Mouse (Mus musculus): ENCODE measurements around the gene Ncor2. TPM values are rescaled to one million over a fixed set of nuclear protein-coding genes. Genes with fewer than 3 reads are reported as not detected.
"Not testable (repeated sequence)": the region's sequence is repeated elsewhere in the genome, so short reads cannot be mapped to it uniquely, and the experiment has no call there.

The Ncor2 gene
- polyA plus RNA-seq (2017; shearing (Covaris generic)), result 1 to 10 TPM; 4.0 to 6.1 TPM

DNA sequence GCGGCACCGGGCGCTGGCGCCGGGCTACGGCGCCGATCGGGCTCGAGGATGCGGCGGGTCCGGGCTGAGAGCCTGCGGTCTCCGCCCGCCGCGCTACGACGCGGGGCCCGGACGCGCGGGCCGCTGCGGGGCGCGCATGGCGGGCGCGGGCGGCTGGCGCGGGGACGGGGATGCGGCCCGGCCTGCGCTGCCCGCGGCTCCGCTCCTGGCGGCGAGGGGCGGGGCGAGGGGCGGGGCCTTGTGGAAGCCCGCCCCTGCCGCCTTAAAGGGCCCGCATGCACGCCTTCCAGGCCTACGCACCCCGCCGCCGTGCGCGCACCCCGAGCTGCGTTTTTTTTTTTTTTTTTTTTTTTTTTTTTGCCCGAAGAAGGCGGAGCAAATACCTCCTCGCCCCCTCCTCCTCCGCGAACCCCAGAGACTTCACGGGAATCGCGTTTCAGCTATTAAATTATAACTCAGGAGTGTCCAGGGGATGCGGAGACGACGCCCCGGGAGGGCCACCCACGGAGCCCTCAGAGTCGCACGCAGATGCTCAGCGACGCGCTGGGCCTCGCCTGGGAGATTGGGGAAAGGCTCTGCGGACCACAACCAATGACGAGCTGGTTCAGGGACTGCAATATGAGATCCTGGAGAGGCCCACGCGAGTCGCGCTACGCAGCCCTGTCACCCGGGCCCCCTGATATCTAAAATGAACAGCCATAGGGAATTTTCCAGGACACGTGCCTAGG lies at the start of gene Ncor2:
Ncor2 (minus strand) TSS at position 213 of the 728 bp plus-strand sequence.
- peak; percentile 59 for ATAC-seq

DNA sequence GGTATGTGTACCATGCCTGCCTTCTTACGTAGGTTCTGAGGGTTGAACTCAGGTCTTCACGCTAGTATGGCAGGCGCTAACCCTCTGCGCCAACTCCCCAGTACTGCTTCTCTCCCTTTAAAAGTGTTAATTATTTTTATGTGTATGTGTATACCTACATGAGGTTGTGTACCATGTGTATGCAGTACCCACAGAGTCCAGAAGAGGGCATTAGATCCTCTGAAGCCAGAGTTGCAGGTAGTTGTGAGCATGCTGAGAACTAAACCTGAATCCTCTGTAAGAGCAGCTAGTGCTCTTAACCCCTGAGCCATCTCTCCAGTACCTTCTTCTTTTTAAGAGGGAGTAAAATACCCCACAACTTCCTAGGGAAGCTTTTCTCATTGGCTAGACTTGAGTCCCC lies 48.7 kb upstream of the Ncor2 start:
- no peak for ATAC-seq

GRCm38 (mm10) chr5:125226229-125226634 lies 47.2 kb upstream of the Ncor2 start:
- ATAC-seq, result no peak

GRCm38 (mm10) chr5:125224925-125225324 lies 45.9 kb upstream of the Ncor2 start:
- ATAC-seq, result no peak

DNA sequence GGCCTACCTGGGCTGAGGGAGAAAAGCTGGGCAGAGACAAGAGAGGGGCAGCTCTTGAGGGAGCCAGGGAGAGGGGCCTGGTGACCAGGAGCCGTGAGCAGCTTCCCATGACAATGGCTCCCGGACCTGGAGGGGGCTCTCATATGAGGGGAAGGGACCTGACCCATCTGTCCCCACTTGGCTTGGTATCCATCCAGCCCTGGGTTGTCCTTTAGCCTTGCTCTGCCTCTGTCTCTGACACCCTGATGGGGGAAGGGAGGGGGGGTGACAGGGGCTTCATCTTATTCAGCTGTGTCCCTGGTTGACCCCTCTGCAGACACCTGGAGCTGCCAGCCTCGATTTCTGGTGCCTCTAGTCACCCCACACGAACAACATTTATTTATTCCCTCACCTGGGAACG lies 44.9 kb upstream of the Ncor2 start:
- ATAC-seq, result no peak

DNA sequence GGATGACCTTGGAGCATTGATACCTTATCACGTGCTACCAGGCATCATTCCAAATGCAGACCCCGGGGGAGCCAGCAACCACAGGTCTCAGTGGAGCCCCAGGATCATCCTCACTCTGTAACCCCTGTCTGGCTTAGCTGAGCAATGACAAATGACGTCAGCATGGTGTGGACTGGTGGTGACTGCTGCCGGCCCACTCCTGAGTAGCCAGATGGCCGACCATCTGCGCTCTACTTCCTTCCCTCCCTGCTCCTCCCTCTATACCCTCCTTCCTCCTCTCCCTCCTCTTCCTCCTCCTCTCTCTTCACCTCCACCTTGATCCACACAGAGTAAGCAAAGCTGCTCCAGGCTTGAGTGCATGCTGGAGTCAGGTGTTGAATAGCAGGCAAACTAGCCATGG lies 43.7 kb upstream of the Ncor2 start:
- ATAC-seq, result no peak

- no peak for ATAC-seq
Measured at GRCm38 (mm10) chr5:125221868-125222267, 42.8 kb upstream of the Ncor2 start.

GRCm38 (mm10) chr5:125217426-125218170 lies 38.6 kb upstream of the Ncor2 start:
- no peak for ATAC-seq

DNA sequence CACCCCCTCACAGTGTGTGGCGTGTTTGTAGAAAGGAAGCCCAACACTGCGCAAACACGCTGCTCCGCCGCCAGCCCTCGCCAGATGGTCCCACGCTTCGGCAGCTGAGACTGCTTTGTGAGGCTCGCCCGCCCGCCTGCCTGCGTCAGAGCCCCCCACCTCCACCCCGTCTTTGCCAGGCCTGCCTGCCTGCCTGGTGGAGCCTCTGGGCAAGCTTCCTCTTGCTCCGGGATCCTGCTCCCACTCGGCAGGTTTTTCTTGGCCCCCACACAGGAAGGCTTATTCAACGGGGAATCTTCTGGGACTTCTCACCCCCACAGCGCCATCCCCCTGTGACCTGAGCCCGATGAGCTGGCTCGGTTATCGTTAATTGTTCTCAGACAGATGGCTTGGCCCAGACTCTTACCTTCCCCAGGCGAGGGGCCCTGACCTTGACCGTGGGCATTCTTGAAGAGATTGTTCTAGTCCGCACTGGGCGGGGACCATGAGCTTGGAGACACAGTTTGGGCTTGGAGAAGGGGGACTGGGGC lies 37.0 kb upstream of the Ncor2 start:
- ATAC-seq, result no peak

DNA sequence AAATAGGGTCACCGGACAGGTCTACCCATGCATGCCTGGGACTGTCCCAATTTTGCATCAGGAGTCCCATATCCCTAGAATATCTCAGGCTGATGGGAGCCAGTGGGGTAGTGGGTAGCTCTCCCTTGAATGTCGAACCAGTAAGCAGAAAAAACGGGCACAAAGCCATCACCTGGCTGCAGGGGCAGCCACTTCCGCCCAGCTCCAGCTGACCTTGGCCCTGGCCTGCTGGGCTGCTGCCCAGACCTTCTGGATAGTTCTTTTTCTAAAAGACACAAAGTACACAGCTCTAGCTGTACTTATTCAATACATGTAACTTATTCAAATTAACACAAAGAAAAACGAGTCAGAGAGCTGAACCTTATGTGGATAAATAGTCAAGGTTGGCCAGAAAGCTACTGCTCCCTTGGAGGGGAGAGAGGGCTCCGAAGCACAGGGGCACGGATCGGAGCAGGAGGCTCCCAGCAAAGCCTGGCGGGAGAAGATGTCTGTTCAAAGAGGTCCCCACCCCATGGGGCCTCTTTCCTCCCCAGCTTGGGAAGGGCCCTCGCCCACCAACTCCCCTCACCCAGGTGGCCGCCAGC lies 36.4 kb upstream of the Ncor2 start:
- no peak for ATAC-seq

DNA sequence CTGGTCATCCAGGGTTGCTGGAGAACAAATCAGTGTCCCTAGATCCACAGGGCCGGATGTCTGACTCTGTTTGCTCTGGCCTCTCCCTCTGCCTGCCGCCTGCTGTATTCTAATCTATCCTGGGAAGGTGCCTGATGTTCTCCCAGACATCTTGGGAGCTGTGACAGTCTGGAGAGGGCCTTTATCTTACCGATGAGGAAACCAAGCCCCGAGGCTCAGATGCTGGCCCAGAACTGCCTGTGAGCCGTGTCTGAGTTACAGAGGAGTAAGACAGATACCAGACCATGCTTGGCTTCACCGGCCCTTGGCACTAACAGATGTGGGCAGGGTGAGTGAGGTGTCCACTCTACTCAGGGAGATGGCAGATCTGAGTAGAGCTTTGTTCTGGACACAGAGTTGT lies 35.0 kb upstream of the Ncor2 start:
- no peak for ATAC-seq

GRCm38 (mm10) chr5:125204910-125205309 lies 25.9 kb upstream of the Ncor2 start:
- not testable (repeated sequence) for ATAC-seq

- ATAC-seq, result no peak
Measured at GRCm38 (mm10) chr5:125204199-125204815, 25.3 kb upstream of the Ncor2 start.

DNA sequence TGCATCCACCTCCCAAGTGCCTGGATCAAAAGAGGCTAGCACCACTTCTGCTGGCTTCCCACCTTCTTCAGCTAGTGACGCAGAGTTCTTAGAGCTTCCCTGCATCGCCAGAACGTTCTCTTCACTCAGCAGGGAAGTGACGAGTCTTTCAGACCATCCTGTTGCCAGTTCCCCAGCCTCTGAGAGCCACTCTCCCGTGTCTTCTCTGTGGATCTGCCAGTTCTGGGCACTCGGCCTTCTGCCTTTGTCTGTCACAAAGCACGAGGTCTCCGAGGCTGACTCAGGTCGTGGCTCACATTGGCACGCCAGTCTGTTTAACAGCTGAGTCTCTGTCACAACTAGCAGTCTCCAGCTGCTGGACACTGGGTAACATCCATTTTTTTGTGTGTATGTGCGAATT lies 24.7 kb upstream of the Ncor2 start:
- no peak for ATAC-seq

GRCm38 (mm10) chr5:125203099-125203498 lies 24.1 kb upstream of the Ncor2 start:
- ATAC-seq, result no peak

DNA sequence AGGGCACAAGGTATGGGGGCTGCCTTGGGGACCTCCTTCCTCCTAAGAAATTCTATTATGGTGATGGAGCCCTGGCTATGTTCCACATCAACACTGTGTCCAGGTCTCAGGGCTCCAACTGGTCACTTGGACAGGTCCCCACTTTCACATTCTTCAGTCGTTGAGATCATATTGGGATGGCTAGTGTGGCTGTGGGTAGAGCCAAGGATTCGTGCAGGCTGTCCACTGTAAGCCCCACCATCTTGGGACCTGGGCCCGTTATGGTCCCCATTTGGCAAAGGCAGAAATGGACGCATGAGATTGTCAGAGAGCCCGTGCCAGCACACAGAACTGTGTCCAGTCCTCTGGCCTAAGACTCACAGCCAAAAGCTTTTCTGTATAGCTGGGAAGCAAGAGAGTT lies 23.1 kb upstream of the Ncor2 start:
- ATAC-seq, result no peak

DNA sequence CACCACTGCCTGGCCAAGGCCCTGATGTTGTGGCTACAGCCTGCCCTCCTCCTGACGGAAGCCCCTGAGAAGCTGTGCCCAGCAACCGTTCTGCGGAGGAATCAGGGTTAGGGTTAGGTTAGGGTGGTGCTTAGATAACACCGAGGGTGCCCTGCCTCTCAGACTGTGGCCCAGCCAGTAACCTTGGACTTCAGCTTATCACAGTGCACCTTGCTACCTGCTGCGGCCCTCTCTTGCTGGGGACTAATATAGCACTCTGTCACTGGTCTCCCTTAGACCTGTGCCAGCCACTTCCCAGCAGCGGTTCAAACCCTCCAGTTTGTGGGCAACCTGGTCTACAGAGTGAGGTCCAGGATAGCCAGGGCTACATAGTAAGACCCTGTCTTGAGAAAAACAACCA lies 20.1 kb upstream of the Ncor2 start:
- no peak for ATAC-seq

GRCm38 (mm10) chr5:125197325-125197724 lies 18.3 kb upstream of the Ncor2 start:
- ATAC-seq, result not testable (repeated sequence)

GRCm38 (mm10) chr5:125196054-125196453 lies 17.0 kb upstream of the Ncor2 start:
- no peak for ATAC-seq

GRCm38 (mm10) chr5:125195142-125195541 lies 16.1 kb upstream of the Ncor2 start:
- ATAC-seq, result no peak

GRCm38 (mm10) chr5:125193478-125194439 lies 14.7 kb upstream of the Ncor2 start:
- no peak for ATAC-seq

DNA sequence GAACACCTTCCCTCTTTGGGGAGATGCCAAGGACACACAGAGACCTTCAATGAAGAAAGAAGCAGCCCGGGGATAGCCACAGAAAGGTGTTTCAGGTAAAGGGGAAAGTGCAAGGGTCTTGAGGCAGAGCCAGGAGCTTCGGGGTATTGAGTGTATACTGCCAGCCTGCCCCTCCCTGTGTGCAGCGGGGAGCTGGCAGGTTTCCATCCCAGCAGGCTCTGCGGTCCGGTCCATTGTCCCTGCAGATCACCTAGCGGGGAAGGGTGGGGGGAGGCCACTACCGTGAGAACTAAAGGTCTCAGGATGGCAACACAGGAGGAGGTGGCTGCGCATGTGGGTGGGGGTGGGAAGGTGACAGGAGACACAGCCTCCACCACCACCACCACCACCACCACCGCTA lies 12.6 kb upstream of the Ncor2 start:
- no peak for ATAC-seq

All from CD4-positive, CD25-positive, alpha-beta regulatory T cell, adult 4 months (primary cell).